Mouse (Mus musculus) intestine, postnatal 0 days (tissue): ENCODE results near the gene Pgs1. TPM values are rescaled to one million over a fixed set of nuclear protein-coding genes. Genes with fewer than 3 reads are reported as not detected.

ENCODE experiments used
- ATAC-seq: fragments of 200-750 bp; cut with Nextera tagmentation; 2 replicates; pipeline ENCODE4 v1.8.0; 2017; ENCODE audit warnings: mild to moderate bottlenecking, moderate TSS enrichment, moderate library complexity
- H3K27ac ChIP-seq: fragments of 300-500 bp; sonication (generic); 2 replicates; pipeline ENCODE4 v1.5.1; 2014; ENCODE audit warnings: mild to moderate bottlenecking, low read depth, low read length, moderate library complexity
- H3K27me3 ChIP-seq: fragments of 300-500 bp; sonication (generic); replicated peaks from 2 replicates; pipeline ENCODE4 v1.6.1; 2014; ENCODE audit warnings: low read length, mixed read lengths; ENCODE audit not compliant: control insufficient read depth, insufficient read depth
- H3K36me3 ChIP-seq: fragments of 300-500 bp; sonication (generic); 2 replicates; pipeline ENCODE4 v1.6.1; 2014; ENCODE audit warnings: mild to moderate bottlenecking, moderate library complexity; ENCODE audit not compliant: control insufficient read depth, insufficient read depth
- H3K4me1 ChIP-seq: fragments of 300-500 bp; sonication (generic); replicated peaks from 2 replicates; pipeline ENCODE4 v1.6.1; 2014; ENCODE audit warnings: antibody characterized with exemption, low read length, mixed read lengths; ENCODE audit not compliant: control insufficient read depth, insufficient read depth
- H3K4me2 ChIP-seq: fragments of 300-500 bp; sonication (generic); replicated peaks from 2 replicates; pipeline ENCODE4 v1.6.1; 2014; ENCODE audit warnings: low read depth, mild to moderate bottlenecking, moderate library complexity
- H3K4me3 ChIP-seq: fragments of 300-500 bp; sonication (generic); 2 replicates; pipeline ENCODE4 v1.5.1; 2014; ENCODE audit warnings: low read depth, low read length
- H3K9ac ChIP-seq: fragments of 300-500 bp; sonication (generic); 2 replicates; pipeline ENCODE4 v1.6.1; 2014; ENCODE audit warnings: mild to moderate bottlenecking, low read depth, low read length
- H3K9me3 ChIP-seq: fragments of 300-500 bp; sonication (generic); 2 replicates; pipeline ENCODE4 v1.6.1; 2016; ENCODE audit warnings: mixed run types; ENCODE audit not compliant: control insufficient read depth
- CTCF ChIP-seq: sonication (generic); IDR thresholded peaks from 2 replicates; pipeline ENCODE4 v1.5.1; 2016; ENCODE audit warnings: low read depth, mild to moderate bottlenecking, control low read depth, antibody characterized with exemption, moderate library complexity
- WGBS: fragments of 180-500 bp; shearing (Covaris S2); extraction: QIAGEN DNeasy Blood & Tissue Kit; methylation state at CpG from one replicate; pipeline ENCODE4 v1.1.7; 2014; 5-methylcytosine and 5-hydroxymethylcytosine counted together
- polyA plus RNA-seq: library from polyadenylated mRNA; unstranded; fragments of >200 nt; fragmentation: Nextera tagmentation; extraction: Ambion mirVana; gene quantifications from 2 replicates; pipeline ENCODE4 v1.2.1, GENCODE M21; 2015

Pgs1 gene
- polyA plus RNA-seq, 1 experiment from 2014 or later = 23.1 TPM

DNA sequence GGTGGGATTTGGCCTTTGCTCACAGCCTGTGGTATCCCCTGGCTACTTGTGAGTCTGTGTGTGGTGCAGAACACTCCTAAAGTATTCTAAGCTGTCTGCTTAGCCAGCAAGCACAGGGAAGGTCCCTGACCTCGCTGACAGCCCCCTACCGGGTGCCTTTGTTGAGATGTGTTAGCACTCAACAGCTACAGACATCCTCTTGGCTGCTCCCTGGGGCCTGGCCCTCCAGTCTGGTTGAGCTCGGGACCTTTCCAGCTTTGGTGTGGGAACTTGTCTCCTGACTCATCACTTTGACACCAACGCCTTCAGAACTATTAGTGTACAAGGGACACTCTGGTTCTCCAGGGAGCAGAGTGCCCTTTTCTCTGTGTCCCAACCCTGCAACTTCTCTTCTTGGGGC, 44.2 kb upstream of the Pgs1 start:
- peaks cover 2% of the 10 kb centered on the region; the same call in 1 of the 2 replicates for H3K4me1 ChIP-seq
- H3K4me3 ChIP-seq = no peak overlapping the region
- no peaks in the 10 kb centered on the region for H3K9me3 ChIP-seq
- H3K27ac ChIP-seq = no peak overlapping the region
- WGBS = 51% methylated on average over 4 of the region's 4 CpGs
- H3K27me3 ChIP-seq = no peaks in the 10 kb centered on the region
- no peak for ATAC-seq
- no peaks in the 10 kb centered on the region for H3K36me3 ChIP-seq
- H3K9ac ChIP-seq = no peak overlapping the region
- no peak overlapping the region for H3K4me2 ChIP-seq
- TF ChIP-seq CTCF = peak; percentile 14; the same call in 1 of the 2 replicates

GRCm38 (mm10) chr11:117946195-117946979, 39.7 kb upstream of the Pgs1 start:
- no peak overlapping the region for H3K4me3 ChIP-seq
- no peaks in the 10 kb centered on the region for H3K27me3 ChIP-seq
- H3K9ac ChIP-seq = no peak overlapping the region
- H3K4me1 ChIP-seq = 0 out of 2 replicates have a peak, but pooled peaks cover 7% of the 10 kb centered on the region
- no peak for TF ChIP-seq CTCF
- peak overlapping the region; percentile 43 for H3K4me2 ChIP-seq
- no peaks in the 10 kb centered on the region for H3K9me3 ChIP-seq
- H3K27ac ChIP-seq = peak overlapping the region; percentile 74
- peak; percentile 57 for ATAC-seq
- WGBS = 55% methylated on average over 11 of the region's 11 CpGs
- no peaks in the 10 kb centered on the region for H3K36me3 ChIP-seq

DNA sequence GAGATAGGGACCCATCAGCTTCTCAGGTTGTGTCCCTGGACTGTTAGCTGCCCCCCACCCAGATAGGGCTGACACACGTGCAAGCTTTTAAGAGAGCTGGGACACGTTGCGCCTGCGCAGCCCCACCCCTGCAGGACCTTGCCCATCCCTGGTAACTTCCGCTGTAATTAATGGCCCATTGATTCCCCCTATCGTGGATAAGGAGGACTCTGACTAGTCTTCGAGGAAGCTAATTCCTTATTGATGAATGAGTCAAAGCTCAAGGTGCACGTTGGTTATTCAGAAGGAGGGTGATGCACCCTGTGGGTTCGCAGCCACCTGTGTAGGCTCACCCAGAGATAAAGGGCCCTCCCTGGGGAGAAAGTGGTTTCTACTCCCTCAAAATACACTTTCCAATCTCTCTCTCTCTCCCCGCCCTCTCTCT, 39.1 kb upstream of the Pgs1 start:
- Histone ChIP-seq H3K4me2 (peak overlapping the region; percentile 43), H3K9ac (no peak overlapping the region), H3K9me3 (no peaks in the 10 kb centered on the region), H3K4me3 (no peak overlapping the region), H3K36me3 (no peaks in the 10 kb centered on the region), H3K4me1 (0 out of 2 replicates have a peak, but pooled peaks cover 7% of the 10 kb centered on the region), H3K27me3 (no peaks in the 10 kb centered on the region), H3K27ac (peak overlapping the region; percentile 74)
- peak; percentile 95 for ATAC-seq
- 35% methylated on average over 10 of the region's 10 CpGs for WGBS
- peak; percentile 23; the same call in 1 of the 2 replicates for TF ChIP-seq CTCF

DNA sequence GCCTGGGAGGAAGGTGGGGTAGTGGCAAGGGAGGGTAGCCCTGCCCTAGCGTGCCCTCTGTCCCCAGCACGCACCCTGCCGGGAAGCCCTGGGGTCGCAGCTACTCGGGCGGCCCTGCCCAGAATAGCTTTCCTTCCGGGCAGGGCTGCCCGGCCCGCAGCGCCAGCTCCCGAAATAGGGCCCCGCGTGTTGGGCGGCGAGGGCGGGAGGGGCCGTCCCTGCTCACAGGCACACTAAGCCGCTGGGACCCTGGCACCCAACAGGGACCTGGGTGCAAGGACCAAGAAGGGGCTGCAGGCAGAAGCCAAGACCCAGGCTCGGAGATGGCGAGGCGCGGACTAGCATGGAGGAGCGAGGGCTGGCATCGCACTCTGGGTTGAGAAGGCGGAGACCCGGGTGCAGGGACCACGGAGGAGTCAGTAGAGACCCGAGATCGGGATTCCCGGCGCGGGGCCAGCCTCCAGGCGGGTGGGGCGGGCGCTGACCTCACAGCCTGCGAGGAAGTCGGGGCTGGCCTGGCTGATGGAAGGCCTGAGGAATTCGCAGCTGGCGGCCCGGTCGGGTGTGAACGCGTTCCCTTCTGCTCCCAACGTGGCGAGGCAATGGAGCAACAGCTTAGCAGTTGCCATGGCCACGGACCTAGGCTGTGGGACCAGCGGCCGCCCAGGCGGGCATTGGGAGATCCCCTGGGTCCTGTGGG, 36.5 kb upstream of the Pgs1 start:
- TF ChIP-seq CTCF = peak; percentile 50
- H3K36me3 ChIP-seq = no peaks in the 10 kb centered on the region
- H3K27ac ChIP-seq = peak overlapping the region; percentile 70
- H3K27me3 ChIP-seq = no peaks in the 10 kb centered on the region
- H3K4me1 ChIP-seq = 0 out of 2 replicates have a peak, but pooled peaks cover 8% of the 10 kb centered on the region
- 3% methylated on average over 49 of the region's 49 CpGs for WGBS
- H3K9me3 ChIP-seq = no peaks in the 10 kb centered on the region
- peak overlapping the region; percentile 31 for H3K4me3 ChIP-seq
- peak overlapping the region; percentile 70 for H3K4me2 ChIP-seq
- H3K9ac ChIP-seq = peak overlapping the region; percentile 49
- ATAC-seq = peak; percentile 32

DNA sequence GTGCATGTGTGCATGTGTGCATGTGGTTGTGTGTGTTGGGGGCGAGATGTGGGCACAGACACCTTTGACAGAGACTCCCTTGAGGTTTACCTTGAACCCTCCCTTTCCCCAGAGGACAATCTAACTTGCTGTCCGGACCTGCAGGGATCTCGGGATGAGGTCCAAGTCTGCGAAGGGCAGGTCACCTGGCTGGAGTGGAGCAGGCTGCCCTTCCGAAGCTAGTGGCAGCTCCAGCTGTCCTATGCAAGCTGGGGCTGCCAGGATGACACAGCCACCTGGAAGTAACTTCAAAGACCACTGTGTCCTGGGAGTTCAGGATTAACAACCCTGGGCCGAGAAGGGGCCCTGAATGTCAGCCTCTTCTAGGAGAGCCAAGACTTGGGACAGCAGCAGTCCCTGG, 34.7 kb upstream of the Pgs1 start:
- no peak overlapping the region for H3K4me2 ChIP-seq
- 85% methylated on average over 6 of the region's 6 CpGs for WGBS
- no peak overlapping the region for H3K27ac ChIP-seq
- H3K27me3 ChIP-seq = no peaks in the 10 kb centered on the region
- no peaks in the 10 kb centered on the region for H3K9me3 ChIP-seq
- 0 out of 2 replicates have a peak, but pooled peaks cover 10% of the 10 kb centered on the region for H3K4me1 ChIP-seq
- H3K9ac ChIP-seq = no peak overlapping the region
- H3K4me3 ChIP-seq = no peak overlapping the region
- TF ChIP-seq CTCF = no peak
- no peak for ATAC-seq
- H3K36me3 ChIP-seq = no peaks in the 10 kb centered on the region
